Mouse (Mus musculus) common myeloid progenitor, adult 5-6 weeks (primary cell): ENCODE measurements around the gene Pdhb. TPM values are rescaled to one million over a fixed set of nuclear protein-coding genes. Genes with fewer than 3 reads are reported as not detected.
A peak's percentile ranks its signal among the peaks of the same experiment; 100 is the strongest.

Experiments used
- ATAC-seq: replicated peaks from 2 replicates; pipeline ENCODE4 v1.8.0; 2016; ENCODE audit warnings: low read depth, mild to moderate bottlenecking, moderate TSS enrichment, inconsistent platforms; ENCODE audit not compliant: poor library complexity, severe bottlenecking
- total RNA-seq: library from RNA; stranded (forward); fragments of 200-1000, 187-1606 nt; gene quantifications from 2 replicates; pipeline ENCODE4 v1.2.3, GENCODE M21; 2017

The Pdhb gene
- total RNA-seq, 1 experiment from 2014 or later = 132 TPM

GRCm38 (mm10) chr14:8192727-8193126 is 19.9 kb upstream of the Pdhb start:
- no peak for ATAC-seq

- no peak for ATAC-seq
Observed at GRCm38 (mm10) chr14:8191331-8191965, 18.6 kb upstream of the Pdhb start.

- ATAC-seq = no peak
Observed at GRCm38 (mm10) chr14:8190556-8190955, 17.7 kb upstream of the Pdhb start.

- no peak for ATAC-seq
Observed at GRCm38 (mm10) chr14:8186278-8187045, 13.6 kb upstream of the Pdhb start.

GRCm38 (mm10) chr14:8183330-8183729 is 10.5 kb upstream of the Pdhb start:
- ATAC-seq = no peak

- no peak for ATAC-seq
Observed at GRCm38 (mm10) chr14:8180371-8181035, 7.7 kb upstream of the Pdhb start.

- ATAC-seq = no peak
Observed at GRCm38 (mm10) chr14:8176251-8176650, 3.4 kb upstream of the Pdhb start.

- no peak for ATAC-seq
Observed at GRCm38 (mm10) chr14:8174634-8175033, 1.8 kb upstream of the Pdhb start.

- ATAC-seq = peak; percentile 34
Observed at GRCm38 (mm10) chr14:8173542-8174250, 871 bp upstream of the Pdhb start.

- ATAC-seq = no peak
Observed at GRCm38 (mm10) chr14:8164463-8164862, 8.4 kb downstream of the Pdhb start.

- peak; percentile 71 for ATAC-seq
Observed at GRCm38 (mm10) chr14:8161777-8162176, 11.0 kb downstream of the Pdhb start.

GRCm38 (mm10) chr14:8159141-8159540 is 13.7 kb downstream of the Pdhb start:
- ATAC-seq = no peak

GRCm38 (mm10) chr14:8158721-8159120 is 14.1 kb downstream of the Pdhb start:
- ATAC-seq = no peak

GRCm38 (mm10) chr14:8156947-8157346 is 15.9 kb downstream of the Pdhb start:
- peak; percentile 69 for ATAC-seq

GRCm38 (mm10) chr14:8154072-8154471 is 18.8 kb downstream of the Pdhb start:
- peak; percentile 36; the same call in 1 of the 2 replicates for ATAC-seq

GRCm38 (mm10) chr14:8151757-8152156 is 21.1 kb downstream of the Pdhb start:
- no peak for ATAC-seq

- no peak for ATAC-seq
Observed at GRCm38 (mm10) chr14:8148842-8149241, 24.0 kb downstream of the Pdhb start.

- ATAC-seq = no peak
Observed at GRCm38 (mm10) chr14:8146611-8147223, 26.1 kb downstream of the Pdhb start.

GRCm38 (mm10) chr14:8145594-8146558 is 26.9 kb downstream of the Pdhb start:
- no peak for ATAC-seq
